Mouse (Mus musculus) ES-E14 (cell line): ENCODE results near the gene Nacc2.

Experiments
- CHD2 ChIP-seq: IDR thresholded peaks from 2 replicates; pipeline ENCODE4 v1.6.1; 2014; ENCODE audit warnings: mild to moderate bottlenecking, low read depth, low read length, inconsistent platforms
- ZC3H11A ChIP-seq: IDR thresholded peaks from 2 replicates; pipeline ENCODE4 v1.6.1; 2012; ENCODE audit warnings: low read depth, mild to moderate bottlenecking, inconsistent platforms, low read length, borderline replicate concordance
- ZNF384 ChIP-seq: IDR thresholded peaks from 2 replicates; pipeline ENCODE4 v1.6.1; 2012; ENCODE audit warnings: low read depth, low read length, inconsistent platforms

GRCm38 (mm10) chr2:26074551-26074950, 48.5 kb downstream of the Nacc2 start:
- TF ChIP-seq ZNF384 (no peak), CHD2 (no peak), ZC3H11A (no peak)
